ENCODE assay signal across 9 mouse cellular contexts in genomic region chr8:6043939-6044577, GRCm38 (mm10).
DNase-seq lines count a peak whose midpoint lies in the region; ATAC-seq and TF ChIP-seq lines count a peak whose summit lies in the region.
"Had no signal": no experiment of that assay in that cellular context is flagged by ENCODE, and none has a peak within 500 bp of the region (broad histone marks: within the 10 kb centered on the region; RNA-seq: fewer than 3 reads in every experiment).

No protein-coding gene starts in this region.

- no peaks in the 10 kb centered on the region for H3K36me3 ChIP-seq in liver, embryonic 11.5 days (ENCODE audit: control insufficient read depth, insufficient read depth, low read length)
- H3K36me3 ChIP-seq in embryonic facial prominence, embryonic 14.5 days (ENCODE audit: control insufficient read depth, insufficient read depth, low read length), result no peaks in the 10 kb centered on the region
- no peaks in the 10 kb centered on the region for H3K36me3 ChIP-seq in midbrain, embryonic 12.5 days
- H3K36me3 ChIP-seq in stomach, postnatal 0 days (ENCODE audit: control insufficient read depth, insufficient read depth, low read length), result no peaks in the 10 kb centered on the region
- H3K36me3 ChIP-seq: liver, embryonic 15.5 days had no signal

- no peaks in the 10 kb centered on the region for H3K27me3 ChIP-seq in liver, embryonic 11.5 days (replicated peaks; ENCODE audit: control insufficient read depth, insufficient read depth, low read length)
- H3K27me3 ChIP-seq in embryonic facial prominence, embryonic 14.5 days (replicated peaks; ENCODE audit: control insufficient read depth, insufficient read depth, low read length), result no peaks in the 10 kb centered on the region
- no peaks in the 10 kb centered on the region for H3K27me3 ChIP-seq in midbrain, embryonic 12.5 days
- H3K27me3 ChIP-seq in stomach, postnatal 0 days (ENCODE audit: control insufficient read depth, insufficient read depth, low read length), result no peaks in the 10 kb centered on the region
- H3K27me3 ChIP-seq: liver, embryonic 15.5 days had no signal

- H3K9ac ChIP-seq in liver, embryonic 11.5 days (ENCODE audit: low read depth, low read length), result no peak overlapping the region
- no peak overlapping the region for H3K9ac ChIP-seq in embryonic facial prominence, embryonic 14.5 days (ENCODE audit: low read depth, low read length)
- H3K9ac ChIP-seq in midbrain, embryonic 12.5 days (replicated peaks), result no peak overlapping the region
- H3K9ac ChIP-seq in stomach, postnatal 0 days (ENCODE audit: low read length), result no peak overlapping the region
- H3K9ac ChIP-seq: liver, embryonic 15.5 days had no signal

- TF ChIP-seq CTCF in stomach, postnatal 0 days (IDR thresholded peaks at IDR 0.05; ENCODE audit: low read depth), result peak; percentile 75

- H3K4me1 ChIP-seq in liver, embryonic 11.5 days (replicated peaks; ENCODE audit: control insufficient read depth, insufficient read depth, low read length), result no peaks in the 10 kb centered on the region
- H3K4me1 ChIP-seq in embryonic facial prominence, embryonic 14.5 days (ENCODE audit: control insufficient read depth, insufficient read depth, low read length), result no peaks in the 10 kb centered on the region
- H3K4me1 ChIP-seq in midbrain, embryonic 12.5 days, result no peaks in the 10 kb centered on the region
- no peaks in the 10 kb centered on the region for H3K4me1 ChIP-seq in stomach, postnatal 0 days (replicated peaks; ENCODE audit: control insufficient read depth, insufficient read depth)
- H3K4me1 ChIP-seq: liver, embryonic 15.5 days had no signal

- DNase-seq in liver, result peak; percentile 17
- no peak for DNase-seq in liver, embryonic 11.5 days (ENCODE audit: low spot score)
- DNase-seq in embryonic facial prominence, embryonic 14.5 days (ENCODE audit: low spot score), result peak; percentile 90
- peak; percentile 72 for DNase-seq in heart, postnatal 4 days
- peak; percentile 54 to 76 for DNase-seq in layer of hippocampus, postnatal 10 days (ENCODE audit: low spot score in 2 of 2)
- peak; percentile 52 for DNase-seq in stomach, postnatal 0 days (ENCODE audit: low spot score)
- no peak for DNase-seq in thymus, postnatal 0 days (ENCODE audit: low spot score)

- TF ChIP-seq EP300 in stomach, postnatal 0 days (optimal IDR thresholded peaks at IDR 0.05), result no peak

- no peak overlapping the region for H3K4me3 ChIP-seq in liver, embryonic 11.5 days (ENCODE audit: low read depth, low read length)
- no peak overlapping the region for H3K4me3 ChIP-seq in embryonic facial prominence, embryonic 14.5 days (ENCODE audit: low read depth, low read length)
- H3K4me3 ChIP-seq in midbrain, embryonic 12.5 days, result no peak overlapping the region
- H3K4me3 ChIP-seq in stomach, postnatal 0 days (ENCODE audit: low read depth, low read length), result no peak overlapping the region
- H3K4me3 ChIP-seq: liver, embryonic 15.5 days had no signal

- H3K4me2 ChIP-seq in liver, embryonic 11.5 days, result no peak overlapping the region
- no peak overlapping the region for H3K4me2 ChIP-seq in embryonic facial prominence, embryonic 14.5 days (ENCODE audit: low read depth, low read length)
- no peak overlapping the region for H3K4me2 ChIP-seq in midbrain, embryonic 12.5 days (replicated peaks)
- no peak overlapping the region for H3K4me2 ChIP-seq in stomach, postnatal 0 days (replicated peaks; ENCODE audit: low read depth)
- H3K4me2 ChIP-seq: liver, embryonic 15.5 days had no signal

- no peak overlapping the region for H3K27ac ChIP-seq in liver, embryonic 11.5 days (ENCODE audit: low read depth, low read length)
- no peak overlapping the region for H3K27ac ChIP-seq in embryonic facial prominence, embryonic 14.5 days (replicated peaks; ENCODE audit: low read depth, low read length)
- no peak overlapping the region for H3K27ac ChIP-seq in midbrain, embryonic 12.5 days (replicated peaks)
- H3K27ac ChIP-seq in stomach, postnatal 0 days (replicated peaks), result no peak overlapping the region
- H3K27ac ChIP-seq: liver, embryonic 15.5 days had no signal

- H3K9me3 ChIP-seq in liver, embryonic 11.5 days (ENCODE audit: control insufficient read depth, low read length), result no peaks in the 10 kb centered on the region
- H3K9me3 ChIP-seq in embryonic facial prominence, embryonic 14.5 days (ENCODE audit: control insufficient read depth, low read length), result no peaks in the 10 kb centered on the region
- no peaks in the 10 kb centered on the region for H3K9me3 ChIP-seq in midbrain, embryonic 12.5 days
- no peaks in the 10 kb centered on the region for H3K9me3 ChIP-seq in stomach, postnatal 0 days (ENCODE audit: control insufficient read depth, low read length)
- H3K9me3 ChIP-seq: liver, embryonic 15.5 days had no signal

- 41% methylated on average over 5 of the region's 5 CpGs for WGBS in liver, embryonic 11.5 days
- WGBS in embryonic facial prominence, embryonic 14.5 days, result 14% methylated on average over 5 of the region's 5 CpGs
- 41% methylated on average over 5 of the region's 5 CpGs for WGBS in midbrain, embryonic 12.5 days
- 10% methylated on average over 5 of the region's 5 CpGs for WGBS in stomach, postnatal 0 days

- no peak for ATAC-seq in liver, embryonic 11.5 days (replicated peaks; ENCODE audit: low FRiP score)
- ATAC-seq in embryonic facial prominence, embryonic 14.5 days (ENCODE audit: low read depth), result peak; percentile 78
- peak; percentile 65; the same call in 1 of the 2 replicates for ATAC-seq in midbrain, embryonic 12.5 days (ENCODE audit: low FRiP score, low read depth)
- no peak for ATAC-seq in stomach, postnatal 0 days (ENCODE audit: low FRiP score, low TSS enrichment)

Comparison
In these comparisons a context has a peak if more than half of its experiments do, and no peak if none do; other contexts are left out.
1. DNase-seq: peak in liver (single experiment), embryonic facial prominence, embryonic 14.5 days (single experiment), heart, postnatal 4 days (single experiment), layer of hippocampus, postnatal 10 days (2 of 2) and stomach, postnatal 0 days (single experiment); none in liver, embryonic 11.5 days (single experiment) and thymus, postnatal 0 days (single experiment).
2. ATAC-seq: peak in embryonic facial prominence, embryonic 14.5 days (single experiment) and midbrain, embryonic 12.5 days (single experiment); none in liver, embryonic 11.5 days (single experiment) and stomach, postnatal 0 days (single experiment).